Mouse (Mus musculus): Measurements from ENCODE around the gene Dppa3. TPM values are rescaled to one million over a fixed set of nuclear protein-coding genes. Genes with fewer than 3 reads are reported as not detected.
A peak's percentile ranks its signal among the peaks of the same experiment; 100 is the strongest.

The Dppa3 gene
- total and polyA plus RNA-seq, 2 experiments = not detected

- DNase-seq (ENCODE audit: extremely low read depth, low read depth, low spot score) = no peak
- H3K9ac ChIP-seq (ENCODE audit: low read depth, low read length) = no peak overlapping the region
- no peak overlapping the region for H3K27ac ChIP-seq (replicated peaks; ENCODE audit: insufficient read depth, low read depth, low read length)
- WGBS = 82% methylated on average over 2 of the region's 2 CpGs
- H3K79me2 ChIP-seq (ENCODE audit: control insufficient read depth, insufficient read depth, low read length) = no peaks in the 10 kb centered on the region
- H3K36me3 ChIP-seq (ENCODE audit: control insufficient read depth, insufficient read depth, low read length) = no peaks in the 10 kb centered on the region
- H3K4me1 ChIP-seq (ENCODE audit: control insufficient read depth, insufficient read depth, low read length) = peaks cover 5% of the 10 kb centered on the region
- H3K27me3 ChIP-seq (ENCODE audit: control insufficient read depth, insufficient read depth, low read length) = peaks cover 3% of the 10 kb centered on the region; the same call in 1 of the 2 replicates
- TF ChIP-seq POLR2A (IDR thresholded peaks at IDR 0.05; ENCODE audit: extremely low read depth, insufficient read depth, low read length) = no peak
- TF ChIP-seq CTCF (IDR thresholded peaks at IDR 0.05; ENCODE audit: low read depth, low read length) = peak; percentile 54
- H3K4me3 ChIP-seq (ENCODE audit: insufficient read depth, low read depth, low read length) = no peak overlapping the region
Observed at GRCm38 (mm10) chr6:122614047-122614446, 12.2 kb upstream of the Dppa3 start.

GRCm38 (mm10) chr6:122616022-122616421 lies 10.2 kb upstream of the Dppa3 start:
- H3K4me3 ChIP-seq (ENCODE audit: insufficient read depth, low read depth, low read length) = no peak overlapping the region
- H3K4me1 ChIP-seq (ENCODE audit: control insufficient read depth, insufficient read depth, low read length) = peaks cover 7% of the 10 kb centered on the region
- 21% methylated on average over 3 of the region's 3 CpGs for WGBS
- no peaks in the 10 kb centered on the region for H3K79me2 ChIP-seq (ENCODE audit: control insufficient read depth, insufficient read depth, low read length)
- peak overlapping the region; percentile 44; the same call in 1 of the 2 replicates for H3K27ac ChIP-seq (replicated peaks; ENCODE audit: insufficient read depth, low read depth, low read length)
- H3K9ac ChIP-seq (ENCODE audit: low read depth, low read length) = no peak overlapping the region
- TF ChIP-seq POLR2A (IDR thresholded peaks at IDR 0.05; ENCODE audit: extremely low read depth, insufficient read depth, low read length) (no peak), CTCF (IDR thresholded peaks at IDR 0.05; ENCODE audit: low read depth, low read length) (no peak)
- H3K27me3 ChIP-seq (ENCODE audit: control insufficient read depth, insufficient read depth, low read length) = peaks cover 3% of the 10 kb centered on the region; the same call in 1 of the 2 replicates
- H3K36me3 ChIP-seq (ENCODE audit: control insufficient read depth, insufficient read depth, low read length) = no peaks in the 10 kb centered on the region
- peak; percentile 57 for DNase-seq (ENCODE audit: extremely low read depth, low read depth, low spot score)

DNA sequence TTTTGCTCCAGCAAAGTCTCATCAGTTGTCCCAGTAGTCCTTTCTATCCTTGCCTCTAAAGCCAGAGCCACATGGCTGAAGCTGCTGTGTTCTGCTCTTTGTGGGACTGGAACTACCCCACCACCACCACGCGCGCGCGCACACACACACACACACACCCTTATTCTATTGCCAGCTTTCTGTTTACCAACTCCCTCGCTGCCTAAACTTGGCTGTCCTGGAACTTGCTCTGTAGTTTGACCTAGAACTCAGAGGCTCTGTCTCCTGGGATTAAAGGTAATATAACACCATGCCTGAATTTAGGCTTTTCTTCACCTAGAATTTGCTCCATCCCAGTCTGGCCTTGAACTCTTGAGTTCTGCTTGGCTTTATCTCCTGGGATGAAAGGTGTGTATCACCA lies 5.1 kb upstream of the Dppa3 start:
- WGBS = 31% methylated on average over 6 of the region's 6 CpGs
- no peaks in the 10 kb centered on the region for H3K36me3 ChIP-seq (ENCODE audit: control insufficient read depth, insufficient read depth, low read length)
- no peak overlapping the region for H3K4me3 ChIP-seq (ENCODE audit: insufficient read depth, low read depth, low read length)
- H3K9ac ChIP-seq (ENCODE audit: low read depth, low read length) = no peak overlapping the region
- H3K4me1 ChIP-seq (ENCODE audit: control insufficient read depth, insufficient read depth, low read length) = peaks cover 15% of the 10 kb centered on the region
- no peak overlapping the region; the same call in 1 of the 2 replicates for H3K27ac ChIP-seq (replicated peaks; ENCODE audit: insufficient read depth, low read depth, low read length)
- H3K79me2 ChIP-seq (ENCODE audit: control insufficient read depth, insufficient read depth, low read length) = no peaks in the 10 kb centered on the region
- H3K27me3 ChIP-seq (ENCODE audit: control insufficient read depth, insufficient read depth, low read length) = no peaks in the 10 kb centered on the region
- DNase-seq (ENCODE audit: extremely low read depth, low read depth, low spot score) = peak; percentile 90
- TF ChIP-seq CTCF (IDR thresholded peaks at IDR 0.05; ENCODE audit: low read depth, low read length) (no peak), POLR2A (IDR thresholded peaks at IDR 0.05; ENCODE audit: extremely low read depth, insufficient read depth, low read length) (no peak)

DNA sequence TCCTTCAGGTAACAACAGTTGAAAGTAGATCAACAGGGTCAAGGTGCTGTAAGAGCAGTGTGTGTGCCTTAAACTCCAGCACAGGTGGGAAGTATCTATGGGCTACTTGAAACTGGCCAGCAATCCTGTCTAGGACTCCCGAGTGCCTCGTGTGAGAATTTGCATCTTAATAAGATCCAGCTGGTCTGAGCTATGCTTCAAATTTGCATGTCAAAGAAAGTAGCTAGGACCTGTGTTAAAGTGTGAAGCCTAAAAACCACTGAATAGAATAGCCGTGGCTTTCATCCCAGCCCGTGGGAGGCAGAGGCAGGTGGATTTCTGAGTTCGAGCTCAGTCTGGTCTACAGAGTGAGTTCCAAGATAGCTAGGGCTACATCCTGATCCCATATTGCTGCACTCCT lies 1.7 kb upstream of the Dppa3 start:
- DNase-seq (ENCODE audit: extremely low read depth, low read depth, low spot score) = no peak
- no peak for TF ChIP-seq CTCF (IDR thresholded peaks at IDR 0.05; ENCODE audit: low read depth, low read length)
- no peak overlapping the region for H3K9ac ChIP-seq (ENCODE audit: low read depth, low read length)
- H3K4me1 ChIP-seq (ENCODE audit: control insufficient read depth, insufficient read depth, low read length) = peaks cover 12% of the 10 kb centered on the region
- no peaks in the 10 kb centered on the region for H3K79me2 ChIP-seq (ENCODE audit: control insufficient read depth, insufficient read depth, low read length)
- H3K27ac ChIP-seq (replicated peaks; ENCODE audit: insufficient read depth, low read depth, low read length) = peak overlapping the region; percentile 87
- WGBS = 52% methylated on average over 5 of the region's 5 CpGs
- no peak overlapping the region for H3K4me3 ChIP-seq (ENCODE audit: insufficient read depth, low read depth, low read length)
- no peaks in the 10 kb centered on the region for H3K36me3 ChIP-seq (ENCODE audit: control insufficient read depth, insufficient read depth, low read length)
- H3K27me3 ChIP-seq (ENCODE audit: control insufficient read depth, insufficient read depth, low read length) = no peaks in the 10 kb centered on the region

GRCm38 (mm10) chr6:122625156-122625555 lies 1.1 kb upstream of the Dppa3 start:
- no peaks in the 10 kb centered on the region for H3K79me2 ChIP-seq (ENCODE audit: control insufficient read depth, insufficient read depth, low read length)
- no peak overlapping the region for H3K9ac ChIP-seq (ENCODE audit: low read depth, low read length)
- DNase-seq (ENCODE audit: extremely low read depth, low read depth, low spot score) = peak; percentile 100
- no peaks in the 10 kb centered on the region for H3K36me3 ChIP-seq (ENCODE audit: control insufficient read depth, insufficient read depth, low read length)
- H3K4me3 ChIP-seq (ENCODE audit: insufficient read depth, low read depth, low read length) = no peak overlapping the region
- peak overlapping the region; percentile 87 for H3K27ac ChIP-seq (replicated peaks; ENCODE audit: insufficient read depth, low read depth, low read length)
- TF ChIP-seq CTCF (IDR thresholded peaks at IDR 0.05; ENCODE audit: low read depth, low read length) (no peak), POLR2A (IDR thresholded peaks at IDR 0.05; ENCODE audit: extremely low read depth, insufficient read depth, low read length) (no peak)
- H3K4me1 ChIP-seq (ENCODE audit: control insufficient read depth, insufficient read depth, low read length) = peaks cover 12% of the 10 kb centered on the region
- H3K27me3 ChIP-seq (ENCODE audit: control insufficient read depth, insufficient read depth, low read length) = no peaks in the 10 kb centered on the region
- 21% methylated on average over 4 of the region's 4 CpGs for WGBS

DNA sequence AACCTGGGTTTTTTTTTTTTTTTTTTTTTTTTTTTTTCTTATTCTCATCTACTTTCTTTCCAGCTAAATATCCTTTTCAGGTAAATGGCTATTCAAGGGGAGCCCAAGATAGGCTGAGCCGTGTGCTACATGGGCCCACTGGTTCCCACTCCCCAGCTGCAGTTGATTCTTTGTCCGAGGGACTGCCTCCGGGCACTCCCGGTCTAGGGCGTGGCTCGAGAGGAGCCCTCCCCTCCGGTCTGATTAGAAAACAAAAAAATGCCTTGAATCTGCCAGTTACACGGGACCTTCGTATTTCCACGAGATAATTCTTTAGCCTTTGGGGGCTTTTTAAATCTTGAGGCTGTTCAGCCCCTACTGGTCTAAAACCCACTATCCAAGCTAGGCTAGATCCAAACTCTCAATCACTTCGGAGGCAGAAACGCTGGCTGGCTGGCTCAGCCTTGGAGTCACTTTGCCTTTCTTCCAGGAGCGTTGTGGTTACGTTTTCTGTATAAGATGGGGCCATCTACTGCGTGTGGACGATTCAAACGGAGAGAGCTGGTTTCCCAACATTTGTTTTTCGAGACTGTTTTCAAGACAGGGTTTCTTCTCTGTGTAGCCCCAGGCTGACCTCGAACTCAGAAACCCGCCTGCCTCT lies 1.4 kb downstream of the Dppa3 start:
- TF ChIP-seq POLR2A (IDR thresholded peaks at IDR 0.05; ENCODE audit: extremely low read depth, insufficient read depth, low read length) (0 out of 2 replicates have a peak, but pooled peaks have one; percentile 11), CTCF (IDR thresholded peaks at IDR 0.05; ENCODE audit: low read depth, low read length) (no peak)
- peak overlapping the region; percentile 63 for H3K9ac ChIP-seq (ENCODE audit: low read depth, low read length)
- WGBS = 27% methylated on average over 20 of the region's 20 CpGs

More for the DNA sequence above, 1.4 kb downstream of the Dppa3 start:
- H3K27me3 ChIP-seq (ENCODE audit: control insufficient read depth, insufficient read depth, low read length) = no peaks in the 10 kb centered on the region
- H3K36me3 ChIP-seq (ENCODE audit: control insufficient read depth, insufficient read depth, low read length) = no peaks in the 10 kb centered on the region
- peak overlapping the region; percentile 46 for H3K4me3 ChIP-seq (ENCODE audit: insufficient read depth, low read depth, low read length)
- DNase-seq (ENCODE audit: extremely low read depth, low read depth, low spot score) = peak; percentile 42
- no peak overlapping the region for H3K27ac ChIP-seq (replicated peaks; ENCODE audit: insufficient read depth, low read depth, low read length)
- H3K4me1 ChIP-seq (ENCODE audit: control insufficient read depth, insufficient read depth, low read length) = peaks cover 5% of the 10 kb centered on the region
- no peaks in the 10 kb centered on the region for H3K79me2 ChIP-seq (ENCODE audit: control insufficient read depth, insufficient read depth, low read length)
